In genomic region chr19:4613464-4614304, GRCm38 (mm10) we compare ENCODE assay signal across 8 mouse cellular contexts. TPM values are rescaled to one million over a fixed set of nuclear protein-coding genes. Genes with fewer than 3 reads are reported as not detected.
DNase-seq lines count a peak whose midpoint lies in the region; ATAC-seq and TF ChIP-seq lines count a peak whose summit lies in the region.

No protein-coding gene starts in this region.

- peak overlapping the region; percentile 94 for H3K4me3 ChIP-seq in lung, embryonic 15.5 days
- H3K4me3 ChIP-seq in hindbrain, postnatal 0 days (ENCODE audit: low read length): peak overlapping the region; percentile 89
- peak overlapping the region; percentile 96 for H3K4me3 ChIP-seq in olfactory bulb, adult 2 months (ENCODE audit: insufficient read depth, low read depth, low read length)

- no peak overlapping the region; the same call in 1 of the 2 replicates for H3K9ac ChIP-seq in lung, embryonic 15.5 days
- H3K9ac ChIP-seq in hindbrain, postnatal 0 days (replicated peaks; ENCODE audit: low read length): peak overlapping the region; percentile 97; the same call in 1 of the 2 replicates

- no peak for ATAC-seq in cerebellum, adult (ENCODE audit: insufficient number of reproducible peaks, low FRiP score, low TSS enrichment)
- ATAC-seq in lung, embryonic 15.5 days (ENCODE audit: borderline replicate concordance, extremely low read depth, low FRiP score, low TSS enrichment): no peak
- ATAC-seq in hindbrain, postnatal 0 days: no peak

- H3K27me3 ChIP-seq in lung, embryonic 15.5 days: no peaks in the 10 kb centered on the region
- H3K27me3 ChIP-seq in hindbrain, postnatal 0 days (ENCODE audit: insufficient read depth, low read length): no peaks in the 10 kb centered on the region

- peak overlapping the region; percentile 93 for H3K27ac ChIP-seq in lung, embryonic 15.5 days
- H3K27ac ChIP-seq in hindbrain, postnatal 0 days: peak overlapping the region; percentile 91
- H3K27ac ChIP-seq in olfactory bulb, adult 2 months (ENCODE audit: insufficient read depth, low read depth, low read length): no peak overlapping the region

- H3K4me2 ChIP-seq in lung, embryonic 15.5 days: peak overlapping the region; percentile 87
- H3K4me2 ChIP-seq in hindbrain, postnatal 0 days (ENCODE audit: low read depth, low read length): peak overlapping the region; percentile 82

- DNase-seq in cerebellum, adult 9-11 months: peak; percentile 59
- no peak for DNase-seq in lung, postnatal 14 days
- DNase-seq in hindbrain, postnatal 0 days (ENCODE audit: low spot score): no peak
- no peak for DNase-seq in thymus, postnatal 36 days
- no peak for DNase-seq in Muller cell, postnatal 12 days (ENCODE audit: inconsistent ontology term)

- TF ChIP-seq POLR2A in olfactory bulb, adult 2 months (IDR thresholded peaks at IDR 0.05; ENCODE audit: insufficient read depth, low read depth, low read length): no peak

- WGBS in lung, embryonic 15.5 days: 81% methylated on average over 33 of the region's 33 CpGs
- 88% methylated on average over 33 of the region's 33 CpGs for WGBS in hindbrain, postnatal 0 days
- 83% methylated on average over 33 of the region's 33 CpGs for WGBS in olfactory bulb, adult 2 months

- H3K9me3 ChIP-seq in lung, embryonic 15.5 days: no peaks in the 10 kb centered on the region
- no peaks in the 10 kb centered on the region for H3K9me3 ChIP-seq in hindbrain, postnatal 0 days (ENCODE audit: low read length)

- no peak for TF ChIP-seq CTCF in hindbrain, postnatal 0 days (IDR thresholded peaks at IDR 0.05; ENCODE audit: low read depth)
- TF ChIP-seq CTCF in olfactory bulb, adult 2 months (IDR thresholded peaks at IDR 0.05; ENCODE audit: insufficient read depth, low read depth, low read length): no peak

- peaks cover 20% of the 10 kb centered on the region for H3K36me3 ChIP-seq in lung, embryonic 15.5 days
- peaks cover 21% of the 10 kb centered on the region for H3K36me3 ChIP-seq in hindbrain, postnatal 0 days (ENCODE audit: insufficient read depth, low read length)

- H3K4me1 ChIP-seq in lung, embryonic 15.5 days: peaks cover 29% of the 10 kb centered on the region
- peaks cover 23% of the 10 kb centered on the region for H3K4me1 ChIP-seq in hindbrain, postnatal 0 days (ENCODE audit: insufficient read depth, low read length)
- H3K4me1 ChIP-seq in olfactory bulb, adult 2 months (ENCODE audit: control insufficient read depth, insufficient read depth, low read length): peaks cover 39% of the 10 kb centered on the region

RNA-seq across cellular contexts. Expression of gene Lrfn4, which starts 1.8 kb away (rescaled TPM):
- 6.5 and 6.8 TPM in 2 replicates for polyA plus RNA-seq in lung, embryonic 15.5 days (2015; fragmentation: Nextera tagmentation; extraction: Ambion mirVana)
- 172 and 178 TPM in 2 replicates for total RNA-seq in hindbrain, postnatal 0 days (2014; rRNA removed)
- 14.1 and 15.6 TPM in 2 replicates for polyA plus RNA-seq in hindbrain, postnatal 0 days (2015; fragmentation: Nextera tagmentation; extraction: Ambion mirVana)
- not detected in 2 replicates for polyA plus RNA-seq in olfactory bulb, adult 2 months (2012; ENCODE audit: insufficient read depth, insufficient read length, low replicate concordance, missing spikeins)

RNA-seq across cellular contexts. Expression of gene Rce1, which starts 11.8 kb away (rescaled TPM):
- 73.5 and 74.4 TPM in 2 replicates for polyA plus RNA-seq in lung, embryonic 15.5 days (2015; fragmentation: Nextera tagmentation; extraction: Ambion mirVana)
- 59.6 and 77.1 TPM in 2 replicates for total RNA-seq in hindbrain, postnatal 0 days (2014; rRNA removed)
- 47.6 and 48.9 TPM in 2 replicates for polyA plus RNA-seq in hindbrain, postnatal 0 days (2015; fragmentation: Nextera tagmentation; extraction: Ambion mirVana)
- polyA plus RNA-seq in olfactory bulb, adult 2 months (2012; ENCODE audit: insufficient read depth, insufficient read length, low replicate concordance, missing spikeins): not detected in 2 replicates

Comparison
In these comparisons a context has a peak if more than half of its experiments do, and no peak if none do; other contexts are left out.
1. RNA of gene Rce1, which starts 11.8 kb away (polyA plus RNA-seq): 73.5 to 74.4 TPM in lung, embryonic 15.5 days and 47.6 to 48.9 TPM in hindbrain, postnatal 0 days; not detected in olfactory bulb, adult 2 months; every median in the first group is over 10 times any median in the second.
2. Peak in every context shown above with its lines, with median percentiles within 50 percentile points of each other: H3K4me3 ChIP-seq.